Mouse (Mus musculus): ENCODE data around the gene Pparg. TPM values are rescaled to one million over a fixed set of nuclear protein-coding genes. Genes with fewer than 3 reads are reported as not detected.

Gene Pparg
- polyA plus RNA-seq, 1 experiment from 2014 or later = 0.22 TPM

DNA sequence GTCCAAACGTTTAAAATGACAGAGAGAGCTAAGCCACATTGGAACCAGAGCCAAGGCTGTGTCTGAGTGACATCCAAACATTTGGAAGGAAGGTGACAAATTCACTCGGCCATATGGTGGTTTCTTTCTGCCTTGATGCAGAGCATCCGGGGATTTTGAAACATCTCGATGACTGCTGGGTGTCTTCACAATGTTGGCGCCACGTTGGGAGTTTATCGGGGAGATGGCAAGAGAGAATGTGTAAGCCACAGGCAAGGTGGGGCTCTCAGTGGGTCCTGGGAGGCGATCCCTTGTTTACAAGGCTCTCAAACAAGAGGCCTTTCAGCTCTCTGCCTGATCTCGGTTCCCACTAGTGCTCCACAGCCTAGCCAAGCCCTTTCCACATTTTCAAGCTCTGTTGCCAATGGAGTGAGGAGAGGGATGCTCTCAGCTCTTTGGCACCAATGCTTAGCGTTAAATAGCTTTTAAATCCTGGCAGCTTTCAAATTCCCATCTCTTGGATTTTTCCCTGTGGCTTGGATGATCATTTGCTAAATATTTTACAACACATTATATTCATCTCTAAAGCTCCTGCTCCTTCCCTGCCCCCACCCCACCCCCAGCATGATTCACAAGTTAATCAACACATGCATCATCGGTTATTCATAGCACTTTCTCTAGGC is 132.3 kb downstream of the Pparg start:
- no peak for ATAC-seq (replicated peaks; ENCODE audit: insufficient number of reproducible peaks, low FRiP score, low TSS enrichment, low read depth)

DNA sequence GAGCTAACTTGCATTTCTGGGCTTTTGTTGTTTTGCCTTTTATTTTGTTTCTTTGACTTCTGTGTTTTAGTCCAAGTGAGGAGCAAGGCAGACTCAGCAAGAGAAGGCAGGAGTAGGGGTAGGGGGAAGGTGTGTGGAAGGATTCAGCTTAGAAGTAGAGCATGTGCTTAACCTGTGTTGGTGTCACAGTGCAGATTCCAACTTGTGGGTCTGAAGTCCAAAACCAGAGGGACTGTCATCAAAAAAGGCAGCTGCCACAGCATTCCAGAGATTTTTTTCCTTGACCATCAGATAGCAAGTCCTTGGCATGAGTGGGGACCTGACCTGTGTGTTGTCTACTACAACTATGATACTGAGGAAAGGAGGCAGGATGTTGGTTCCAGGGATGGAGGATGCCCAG is 133.1 kb downstream of the Pparg start:
- no peak for DNase-seq (ENCODE audit: low spot score)

More for the DNA sequence above, 132.3 kb downstream of the Pparg start:
- no peak for DNase-seq (ENCODE audit: low spot score)
- Histone ChIP-seq H3K4me3 (ENCODE audit: low read depth, low read length) (no peak overlapping the region), H3K4me1 (ENCODE audit: control insufficient read depth, insufficient read depth, low read length) (no peaks in the 10 kb centered on the region), H3K9ac (replicated peaks; ENCODE audit: low read length) (no peak overlapping the region), H3K27me3 (ENCODE audit: control insufficient read depth, insufficient read depth, low read length) (no peaks in the 10 kb centered on the region), H3K9me3 (replicated peaks; ENCODE audit: control insufficient read depth, low read length) (no peaks in the 10 kb centered on the region), H3K4me2 (ENCODE audit: low read depth, low read length) (no peak overlapping the region), H3K27ac (replicated peaks; ENCODE audit: low read depth, low read length) (no peak overlapping the region), H3K36me3 (replicated peaks; ENCODE audit: control insufficient read depth, insufficient read depth, low read depth, low read length) (no peaks in the 10 kb centered on the region)
- 76% methylated on average over 11 of the region's 11 CpGs for WGBS

DNA sequence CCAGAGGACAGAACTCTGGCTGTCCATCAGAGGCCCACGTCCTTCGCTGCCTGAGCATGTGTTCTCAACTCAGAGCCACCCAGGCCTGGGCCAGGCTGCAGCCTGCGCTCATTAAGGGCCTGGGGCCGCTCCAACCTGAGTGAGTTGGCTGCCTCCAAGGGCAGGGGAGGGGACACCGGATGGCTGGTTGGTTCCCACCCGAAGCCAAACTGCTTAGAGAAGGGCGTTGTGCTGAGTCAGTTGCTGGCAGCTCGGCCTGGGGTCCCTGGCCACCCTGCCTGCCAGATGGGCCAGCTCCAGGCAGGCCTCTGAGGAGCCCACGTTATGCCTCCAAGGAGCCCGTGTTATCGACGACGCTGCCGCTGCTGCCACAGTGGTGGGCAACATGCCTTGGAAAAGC is 138.8 kb downstream of the Pparg start:
- no peak overlapping the region for H3K27ac ChIP-seq (replicated peaks; ENCODE audit: low read depth, low read length)
- no peaks in the 10 kb centered on the region for H3K27me3 ChIP-seq (ENCODE audit: control insufficient read depth, insufficient read depth, low read length)
- no peak overlapping the region for H3K4me2 ChIP-seq (ENCODE audit: low read depth, low read length)
- no peak for ATAC-seq (replicated peaks; ENCODE audit: insufficient number of reproducible peaks, low FRiP score, low TSS enrichment, low read depth)
- no peak overlapping the region for H3K4me3 ChIP-seq (ENCODE audit: low read depth, low read length)
- 71% methylated on average over 14 of the region's 14 CpGs for WGBS
- no peaks in the 10 kb centered on the region for H3K9me3 ChIP-seq (replicated peaks; ENCODE audit: control insufficient read depth, low read length)
- no peak for DNase-seq (ENCODE audit: low spot score)
- no peaks in the 10 kb centered on the region for H3K4me1 ChIP-seq (ENCODE audit: control insufficient read depth, insufficient read depth, low read length)
- H3K36me3 ChIP-seq (replicated peaks; ENCODE audit: control insufficient read depth, insufficient read depth, low read depth, low read length) = no peaks in the 10 kb centered on the region
- no peak overlapping the region for H3K9ac ChIP-seq (replicated peaks; ENCODE audit: low read length)

More for the DNA sequence above, 133.1 kb downstream of the Pparg start:
- no peaks in the 10 kb centered on the region for H3K4me1 ChIP-seq (ENCODE audit: control insufficient read depth, insufficient read depth, low read length)
- H3K36me3 ChIP-seq (replicated peaks; ENCODE audit: control insufficient read depth, insufficient read depth, low read depth, low read length) = no peaks in the 10 kb centered on the region
- no peak overlapping the region for H3K4me2 ChIP-seq (ENCODE audit: low read depth, low read length)
- ATAC-seq (replicated peaks; ENCODE audit: insufficient number of reproducible peaks, low FRiP score, low TSS enrichment, low read depth) = no peak
- H3K27ac ChIP-seq (replicated peaks; ENCODE audit: low read depth, low read length) = no peak overlapping the region
- H3K4me3 ChIP-seq (ENCODE audit: low read depth, low read length) = no peak overlapping the region
- no peaks in the 10 kb centered on the region for H3K9me3 ChIP-seq (replicated peaks; ENCODE audit: control insufficient read depth, low read length)
- H3K9ac ChIP-seq (replicated peaks; ENCODE audit: low read length) = no peak overlapping the region
- no peaks in the 10 kb centered on the region for H3K27me3 ChIP-seq (ENCODE audit: control insufficient read depth, insufficient read depth, low read length)

DNA sequence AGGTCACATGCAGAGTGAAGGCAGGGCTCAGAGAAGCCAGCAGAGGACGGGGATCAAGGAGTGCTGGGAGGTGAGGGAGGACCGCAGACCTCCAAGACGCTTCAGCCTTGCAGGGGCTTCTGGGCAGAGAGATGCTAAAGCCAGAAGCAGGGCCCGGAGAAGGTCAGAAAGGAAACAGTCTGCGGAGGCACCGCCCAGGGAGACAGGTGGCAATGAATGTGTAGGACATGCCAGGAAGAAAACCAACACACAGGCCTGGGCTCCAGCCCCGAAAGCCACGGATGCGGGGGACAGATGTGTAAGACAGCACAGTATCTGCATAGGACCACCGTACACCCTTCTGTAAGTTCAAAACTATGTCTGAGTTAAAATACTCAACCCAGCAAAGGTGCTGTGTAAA is 139.5 kb downstream of the Pparg start:
- H3K27me3 ChIP-seq (ENCODE audit: control insufficient read depth, insufficient read depth, low read length) = no peaks in the 10 kb centered on the region
- ATAC-seq (replicated peaks; ENCODE audit: insufficient number of reproducible peaks, low FRiP score, low TSS enrichment, low read depth) (no peak), DNase-seq (ENCODE audit: low spot score) (no peak)
- 86% methylated on average over 10 of the region's 10 CpGs for WGBS
- no peak overlapping the region for H3K4me2 ChIP-seq (ENCODE audit: low read depth, low read length)
- no peak overlapping the region for H3K27ac ChIP-seq (replicated peaks; ENCODE audit: low read depth, low read length)
- H3K4me3 ChIP-seq (ENCODE audit: low read depth, low read length) = no peak overlapping the region
- no peaks in the 10 kb centered on the region for H3K4me1 ChIP-seq (ENCODE audit: control insufficient read depth, insufficient read depth, low read length)
- H3K9me3 ChIP-seq (replicated peaks; ENCODE audit: control insufficient read depth, low read length) = no peaks in the 10 kb centered on the region
- no peak overlapping the region for H3K9ac ChIP-seq (replicated peaks; ENCODE audit: low read length)
- H3K36me3 ChIP-seq (replicated peaks; ENCODE audit: control insufficient read depth, insufficient read depth, low read depth, low read length) = no peaks in the 10 kb centered on the region

DNA sequence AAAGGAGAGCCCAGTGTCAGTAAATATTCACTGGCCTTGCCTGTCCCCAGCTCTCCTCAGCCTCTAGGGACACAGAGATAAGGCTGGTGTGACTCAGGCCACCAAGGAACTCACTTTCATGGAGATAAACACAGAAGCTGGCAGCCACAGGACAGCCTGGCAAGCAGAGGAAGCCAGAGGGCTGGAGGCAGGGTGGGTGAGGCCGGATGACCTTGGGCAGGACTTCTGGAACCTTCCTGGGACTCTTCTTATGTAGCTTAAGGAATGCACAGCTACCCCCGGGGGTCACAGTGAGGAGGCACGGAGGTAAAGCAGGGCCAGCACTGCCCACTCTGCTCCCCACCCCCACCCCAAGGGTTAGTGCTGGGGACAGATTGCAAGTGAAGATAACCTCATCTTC is 140.4 kb downstream of the Pparg start:
- Histone ChIP-seq H3K9me3 (replicated peaks; ENCODE audit: control insufficient read depth, low read length) (no peaks in the 10 kb centered on the region), H3K27ac (replicated peaks; ENCODE audit: low read depth, low read length) (no peak overlapping the region), H3K4me1 (ENCODE audit: control insufficient read depth, insufficient read depth, low read length) (no peaks in the 10 kb centered on the region), H3K4me3 (ENCODE audit: low read depth, low read length) (no peak overlapping the region), H3K9ac (replicated peaks; ENCODE audit: low read length) (no peak overlapping the region), H3K27me3 (ENCODE audit: control insufficient read depth, insufficient read depth, low read length) (no peaks in the 10 kb centered on the region), H3K36me3 (replicated peaks; ENCODE audit: control insufficient read depth, insufficient read depth, low read depth, low read length) (no peaks in the 10 kb centered on the region), H3K4me2 (ENCODE audit: low read depth, low read length) (no peak overlapping the region)
- DNase-seq (ENCODE audit: low spot score) (no peak), ATAC-seq (replicated peaks; ENCODE audit: insufficient number of reproducible peaks, low FRiP score, low TSS enrichment, low read depth) (no peak)
- WGBS = 49% methylated on average over 3 of the region's 3 CpGs

DNA sequence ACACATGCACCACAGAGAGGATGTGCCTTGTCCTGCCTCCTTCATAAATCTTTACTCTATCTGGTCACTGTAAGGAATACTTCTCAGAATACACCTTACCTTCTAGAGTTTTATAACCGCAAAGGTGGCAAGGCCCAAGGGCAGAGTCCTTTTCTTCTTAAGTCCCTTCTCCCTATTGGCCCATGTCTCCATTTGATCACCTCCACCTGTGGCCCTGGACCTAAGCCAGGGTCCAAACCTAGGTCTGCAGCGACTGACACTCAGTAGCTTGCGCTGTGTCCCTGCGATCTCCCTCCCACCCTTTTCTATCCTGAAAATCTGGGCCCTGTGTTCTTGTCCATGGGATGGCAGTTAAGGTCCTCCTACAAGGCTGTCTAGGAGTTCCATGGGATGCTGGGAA is 142.3 kb downstream of the Pparg start:
- no peaks in the 10 kb centered on the region for H3K9me3 ChIP-seq (replicated peaks; ENCODE audit: control insufficient read depth, low read length)
- DNase-seq (ENCODE audit: low spot score) = no peak
- 98% methylated on average over 4 of the region's 4 CpGs for WGBS
- H3K27ac ChIP-seq (replicated peaks; ENCODE audit: low read depth, low read length) = no peak overlapping the region
- no peak for ATAC-seq (replicated peaks; ENCODE audit: insufficient number of reproducible peaks, low FRiP score, low TSS enrichment, low read depth)
- no peak overlapping the region for H3K4me3 ChIP-seq (ENCODE audit: low read depth, low read length)
- no peak overlapping the region for H3K9ac ChIP-seq (replicated peaks; ENCODE audit: low read length)
- no peak overlapping the region for H3K4me2 ChIP-seq (ENCODE audit: low read depth, low read length)
- no peaks in the 10 kb centered on the region for H3K27me3 ChIP-seq (ENCODE audit: control insufficient read depth, insufficient read depth, low read length)
- no peaks in the 10 kb centered on the region for H3K36me3 ChIP-seq (replicated peaks; ENCODE audit: control insufficient read depth, insufficient read depth, low read depth, low read length)
- no peaks in the 10 kb centered on the region for H3K4me1 ChIP-seq (ENCODE audit: control insufficient read depth, insufficient read depth, low read length)

DNA sequence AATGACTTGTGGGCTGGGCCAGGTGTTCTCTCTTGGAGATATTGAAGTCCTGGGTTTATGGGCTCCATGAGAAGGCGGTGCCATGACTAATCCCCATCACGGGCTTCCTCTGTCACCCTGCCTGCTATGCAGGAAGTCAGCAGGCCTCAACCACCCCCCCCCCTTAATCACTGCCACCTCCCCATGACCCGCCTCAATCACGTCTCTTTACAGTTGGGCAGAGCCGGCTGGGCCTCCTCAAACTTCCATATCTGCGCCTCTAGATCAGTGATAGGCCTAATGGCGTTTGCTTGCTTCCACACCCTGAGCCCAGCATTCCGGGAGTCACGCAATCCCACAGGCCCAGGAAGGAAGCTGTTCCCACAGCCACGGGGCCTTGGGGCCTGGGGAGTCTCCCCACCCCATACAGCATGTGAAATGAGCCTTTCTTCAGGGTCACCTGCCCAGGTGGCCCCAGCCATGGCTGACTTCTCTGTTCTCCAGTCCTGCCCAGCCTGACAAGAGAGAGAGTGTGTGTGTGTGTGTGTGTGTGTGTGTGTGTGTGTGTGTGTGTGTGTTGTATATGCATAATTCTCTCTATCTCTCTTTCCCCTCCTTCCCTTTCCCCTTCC is 142.9 kb downstream of the Pparg start:
- DNase-seq (ENCODE audit: low spot score) (no peak), ATAC-seq (replicated peaks; ENCODE audit: insufficient number of reproducible peaks, low FRiP score, low TSS enrichment, low read depth) (no peak)
- Histone ChIP-seq H3K4me2 (ENCODE audit: low read depth, low read length) (no peak overlapping the region), H3K36me3 (replicated peaks; ENCODE audit: control insufficient read depth, insufficient read depth, low read depth, low read length) (no peaks in the 10 kb centered on the region), H3K27ac (replicated peaks; ENCODE audit: low read depth, low read length) (no peak overlapping the region), H3K4me1 (ENCODE audit: control insufficient read depth, insufficient read depth, low read length) (no peaks in the 10 kb centered on the region), H3K27me3 (ENCODE audit: control insufficient read depth, insufficient read depth, low read length) (no peaks in the 10 kb centered on the region), H3K9ac (replicated peaks; ENCODE audit: low read length) (no peak overlapping the region), H3K9me3 (replicated peaks; ENCODE audit: control insufficient read depth, low read length) (no peaks in the 10 kb centered on the region), H3K4me3 (ENCODE audit: low read depth, low read length) (no peak overlapping the region)
- 82% methylated on average over 10 of the region's 10 CpGs for WGBS

DNA sequence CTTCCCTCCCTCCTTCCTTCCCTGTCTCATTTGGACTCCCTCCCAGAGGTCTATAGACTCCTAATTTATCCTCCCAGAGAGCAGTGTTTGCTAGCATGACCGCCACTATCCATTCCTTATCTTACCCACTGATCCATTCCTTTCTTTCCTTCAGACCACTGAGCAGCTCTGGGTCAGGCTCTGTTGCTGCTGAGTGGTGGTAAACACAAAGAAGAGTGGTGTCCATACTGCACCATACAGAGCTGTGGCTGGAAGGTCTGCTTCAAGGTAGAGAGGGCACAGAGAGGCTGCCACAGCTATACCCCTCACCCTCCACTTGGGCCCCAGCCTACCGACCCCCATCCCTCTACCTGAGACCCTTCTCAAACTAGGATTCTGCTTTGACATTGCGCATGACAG is 143.4 kb downstream of the Pparg start:
- no peaks in the 10 kb centered on the region for H3K4me1 ChIP-seq (ENCODE audit: control insufficient read depth, insufficient read depth, low read length)
- no peaks in the 10 kb centered on the region for H3K9me3 ChIP-seq (replicated peaks; ENCODE audit: control insufficient read depth, low read length)
- H3K4me3 ChIP-seq (ENCODE audit: low read depth, low read length) = no peak overlapping the region
- DNase-seq (ENCODE audit: low spot score) (no peak), ATAC-seq (replicated peaks; ENCODE audit: insufficient number of reproducible peaks, low FRiP score, low TSS enrichment, low read depth) (no peak)
- no peak overlapping the region for H3K4me2 ChIP-seq (ENCODE audit: low read depth, low read length)
- H3K9ac ChIP-seq (replicated peaks; ENCODE audit: low read length) = no peak overlapping the region
- WGBS = 77% methylated on average over 3 of the region's 3 CpGs
- no peaks in the 10 kb centered on the region for H3K36me3 ChIP-seq (replicated peaks; ENCODE audit: control insufficient read depth, insufficient read depth, low read depth, low read length)
- no peaks in the 10 kb centered on the region for H3K27me3 ChIP-seq (ENCODE audit: control insufficient read depth, insufficient read depth, low read length)
- no peak overlapping the region for H3K27ac ChIP-seq (replicated peaks; ENCODE audit: low read depth, low read length)

Measured in embryonic facial prominence, embryonic 11.5 days (tissue).